Mouse (Mus musculus) megakaryocyte, embryonic 14.5 days (primary cell): Measurements from ENCODE around the gene Ccdc159.

Experiments used
- FLI1 ChIP-seq: IDR thresholded peaks from 2 replicates; pipeline ENCODE4 v1.6.1; 2012; ENCODE audit warnings: low read length, inconsistent platforms, mixed read lengths
- GATA1 ChIP-seq: IDR thresholded peaks from 3 replicates; pipeline ENCODE4 v1.6.1; 2012; ENCODE audit warnings: mixed read lengths, low read length, inconsistent platforms, borderline replicate concordance

- TF ChIP-seq GATA1: no peak
- TF ChIP-seq FLI1: no peak
Observed at GRCm38 (mm10) chr9:21976626-21977175, 49.4 kb downstream of the Ccdc159 start.
